Mouse (Mus musculus) E14TG2a.4 (cell line): ENCODE measurements around the gene Faap24.

Experiments used
- CTCF ChIP-seq: conservative IDR thresholded peaks from 2 replicates; pipeline ENCODE4 v1.5.1; 2014; ENCODE audit warnings: low read length
- POU5F1 ChIP-seq: IDR thresholded peaks from 2 replicates; pipeline ENCODE4 v1.6.1; 2014; ENCODE audit warnings: low read length, borderline replicate concordance

GRCm38 (mm10) chr7:35365161-35365910 lies 31.3 kb downstream of the Faap24 start:
- TF ChIP-seq POU5F1 (no peak), CTCF (no peak)
